Mouse (Mus musculus) stomach, embryonic 15.5 days (tissue): ENCODE results near the gene Fbl. TPM values are rescaled to one million over a fixed set of nuclear protein-coding genes. Genes with fewer than 3 reads are reported as not detected.
"Not testable (repeated sequence)": the region's sequence is repeated elsewhere in the genome, so short reads cannot be mapped to it uniquely, and the experiment has no call there.

ENCODE experiments used
- ATAC-seq: fragments of 200-750 bp; cut with Nextera tagmentation; 2 replicates; pipeline ENCODE4 v1.8.0; 2017; ENCODE audit warnings: low read depth, moderate number of reproducible peaks, moderate TSS enrichment; ENCODE audit not compliant: insufficient read depth, low FRiP score
- H3K27ac ChIP-seq: fragments of 300-500 bp; sonication (generic); 2 replicates; pipeline ENCODE4 v1.5.1; 2015; ENCODE audit warnings: mild to moderate bottlenecking, inconsistent platforms
- H3K27me3 ChIP-seq: fragments of 300-500 bp; sonication (generic); replicated peaks from 2 replicates; pipeline ENCODE4 v1.6.1; 2015; ENCODE audit warnings: inconsistent platforms
- H3K36me3 ChIP-seq: fragments of 300-500 bp; sonication (generic); 2 replicates; pipeline ENCODE4 v1.6.1; 2015; ENCODE audit warnings: inconsistent platforms
- H3K4me1 ChIP-seq: fragments of 300-500 bp; sonication (generic); 2 replicates; pipeline ENCODE4 v1.6.1; 2015; ENCODE audit warnings: inconsistent platforms
- H3K4me2 ChIP-seq: fragments of 300-500 bp; sonication (generic); 2 replicates; pipeline ENCODE4 v1.6.1; 2015; ENCODE audit warnings: mild to moderate bottlenecking, inconsistent platforms
- H3K4me3 ChIP-seq: fragments of 300-500 bp; sonication (generic); replicated peaks from 2 replicates; pipeline ENCODE4 v1.5.1; 2015; ENCODE audit warnings: inconsistent platforms
- H3K9ac ChIP-seq: fragments of 300-500 bp; sonication (generic); 2 replicates; pipeline ENCODE4 v1.6.1; 2015; ENCODE audit warnings: inconsistent platforms
- H3K9me3 ChIP-seq: fragments of 300-500 bp; sonication (generic); 2 replicates; pipeline ENCODE4 v1.6.1; 2016; ENCODE audit warnings: inconsistent platforms
- WGBS: fragments of 180-500 bp; shearing (Covaris S2); methylation state at CpG from one replicate; pipeline ENCODE4 v1.1.7; 2015; 5-methylcytosine and 5-hydroxymethylcytosine counted together
- polyA plus RNA-seq: library from polyadenylated mRNA; unstranded; fragments of >200 nt; fragmentation: Nextera tagmentation; extraction: Ambion mirVana; gene quantifications from 2 replicates; pipeline ENCODE4 v1.2.1, GENCODE M21; 2015

Gene Fbl
- 108 and 135 TPM in 2 replicates for polyA plus RNA-seq

DNA sequence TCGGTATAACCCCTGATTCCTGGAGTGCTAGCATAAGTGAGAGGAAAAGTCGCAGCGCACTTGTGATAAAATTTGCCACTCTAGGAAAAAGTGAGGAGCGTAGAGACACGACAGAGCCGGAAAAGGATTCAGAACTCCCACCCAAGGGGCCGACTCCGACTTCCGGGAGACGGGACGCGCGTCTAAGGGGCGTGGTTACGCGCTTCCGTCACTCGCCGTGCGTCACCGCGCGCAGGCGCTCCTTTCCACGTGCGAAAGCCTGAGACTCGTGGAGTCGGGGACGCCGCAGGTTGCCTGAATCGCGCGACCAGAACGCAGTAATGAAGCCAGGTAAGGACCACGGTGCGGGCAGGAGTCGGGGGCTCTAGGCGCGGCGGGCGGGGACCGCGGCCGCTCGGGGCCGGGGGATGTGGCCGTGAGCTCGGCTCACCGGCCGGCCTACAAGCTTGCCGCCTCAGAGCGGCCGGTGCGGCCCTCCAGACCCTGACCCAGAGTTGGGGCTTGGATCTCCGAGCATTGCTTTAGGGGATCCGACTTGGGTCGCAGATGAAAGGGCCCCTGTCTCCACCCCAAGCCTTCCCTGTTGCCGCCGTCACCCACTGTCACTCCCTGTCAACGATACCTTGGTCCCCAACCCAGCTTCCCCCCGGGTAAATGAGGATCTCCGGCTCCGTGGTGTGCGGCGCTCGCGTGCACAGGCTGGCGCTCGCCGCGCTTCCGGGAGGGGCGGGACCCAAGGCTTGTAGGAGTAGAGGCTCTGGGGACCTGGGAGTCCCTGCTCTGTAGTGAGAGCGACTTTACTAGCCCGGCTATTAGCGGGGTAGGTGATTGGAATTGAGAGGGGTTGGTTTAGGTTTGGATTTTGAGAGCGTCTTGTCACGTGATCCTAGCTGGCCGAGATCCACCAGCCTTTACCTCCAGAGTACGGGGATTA, at the start of gene Fbl:
TSS of gene Fbl (plus strand) at position 222 of the 934 bp plus-strand sequence.
- no peaks in the 10 kb centered on the region for H3K27me3 ChIP-seq
- ATAC-seq, result peak; percentile 92
- H3K36me3 ChIP-seq, result no peaks in the 10 kb centered on the region
- H3K9me3 ChIP-seq, result no peaks in the 10 kb centered on the region
- H3K4me3 ChIP-seq, result peak within 1 kb of the TSS; percentile 84
- peak within 1 kb of the TSS; percentile 84 for H3K4me2 ChIP-seq
- H3K27ac ChIP-seq, result peak within 1 kb of the TSS; percentile 89
- WGBS, result under 1% methylated on average over 80 of the region's 80 CpGs
- peak within 1 kb of the TSS; percentile 70 for H3K9ac ChIP-seq
- peaks cover 25% of the 10 kb centered on the region for H3K4me1 ChIP-seq

DNA sequence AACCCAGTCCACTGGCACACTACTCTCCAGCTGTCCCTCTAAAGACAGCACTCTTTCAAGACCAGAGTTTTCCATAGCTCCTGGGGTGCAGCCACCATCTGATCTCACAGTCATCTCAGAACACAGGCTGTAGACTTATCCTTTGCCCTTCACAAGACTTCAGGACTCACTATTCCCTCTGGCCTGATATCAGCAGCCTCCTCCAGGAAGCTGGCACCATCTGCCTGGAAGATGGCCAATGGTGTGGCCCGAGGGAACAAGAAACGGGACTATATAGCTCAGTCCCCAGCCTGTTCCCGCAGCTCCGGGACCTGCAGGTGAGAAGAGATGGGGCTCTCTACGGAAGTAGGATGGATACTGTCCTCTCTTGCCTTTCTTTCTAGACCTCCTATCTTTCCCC, 40.3 kb upstream of the Fbl start, which contains the start of gene 9530053A07Rik:
TSS of gene 9530053A07Rik (plus strand) at position 301 of the 400 bp plus-strand sequence.
- no peaks in the 10 kb centered on the region for H3K4me1 ChIP-seq
- no peak within 1 kb of the TSS for H3K9ac ChIP-seq
- no peak for ATAC-seq
- H3K27me3 ChIP-seq, result no peaks in the 10 kb centered on the region
- no peaks in the 10 kb centered on the region for H3K9me3 ChIP-seq
- H3K27ac ChIP-seq, result no peak within 1 kb of the TSS
- no peak within 1 kb of the TSS for H3K4me2 ChIP-seq
- WGBS, result 76% methylated on average over 5 of the region's 5 CpGs
- H3K36me3 ChIP-seq, result no peaks in the 10 kb centered on the region
- H3K4me3 ChIP-seq, result no peak within 1 kb of the TSS

DNA sequence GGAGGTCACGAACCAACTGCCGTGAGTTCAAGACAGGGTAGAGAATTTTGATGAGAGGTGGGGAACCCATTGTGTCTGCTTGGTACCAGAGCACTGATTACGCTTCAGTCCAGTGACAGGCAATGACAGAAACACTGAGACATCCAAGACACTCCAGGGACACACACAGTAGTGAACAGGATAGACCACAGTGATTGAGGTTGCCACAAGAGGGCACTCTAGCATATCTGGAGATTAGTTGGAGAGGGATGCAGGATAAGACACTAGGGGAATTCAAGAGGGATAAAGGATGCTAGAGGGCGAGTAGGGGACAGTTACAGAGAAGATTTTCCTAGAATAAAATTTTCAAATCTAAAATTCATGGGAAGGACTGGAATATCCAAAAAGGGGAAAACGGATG, 31.9 kb upstream of the Fbl start:
- H3K27ac ChIP-seq, result no peak overlapping the region
- no peaks in the 10 kb centered on the region for H3K36me3 ChIP-seq
- H3K9me3 ChIP-seq, result no peaks in the 10 kb centered on the region
- H3K4me1 ChIP-seq, result no peaks in the 10 kb centered on the region
- no peak for ATAC-seq
- H3K27me3 ChIP-seq, result no peaks in the 10 kb centered on the region
- 52% methylated on average over 5 of the region's 5 CpGs for WGBS
- H3K4me3 ChIP-seq, result no peak overlapping the region
- H3K4me2 ChIP-seq, result no peak overlapping the region
- H3K9ac ChIP-seq, result no peak overlapping the region

DNA sequence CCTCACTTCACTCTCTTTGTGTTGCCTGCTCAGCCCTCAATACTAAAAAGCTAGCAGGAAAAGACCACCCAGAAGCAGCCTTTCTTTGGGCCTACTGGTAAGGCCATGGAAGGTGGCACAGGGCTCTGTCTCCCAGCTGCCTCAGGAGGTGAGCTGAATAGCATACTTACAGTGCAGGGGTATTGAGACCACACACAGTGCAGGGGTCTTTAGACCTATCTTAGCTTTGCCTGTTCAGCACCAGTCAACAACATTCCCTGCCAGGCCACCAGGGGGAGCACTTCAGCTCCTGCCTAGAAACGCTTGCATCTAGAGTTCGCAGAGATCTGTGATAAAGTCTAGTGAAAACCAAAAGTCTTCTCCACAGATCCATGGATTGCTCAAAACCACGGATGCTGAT, 21.2 kb upstream of the Fbl start:
- WGBS, result 14% methylated on average over 3 of the region's 3 CpGs
- ATAC-seq, result no peak

DNA sequence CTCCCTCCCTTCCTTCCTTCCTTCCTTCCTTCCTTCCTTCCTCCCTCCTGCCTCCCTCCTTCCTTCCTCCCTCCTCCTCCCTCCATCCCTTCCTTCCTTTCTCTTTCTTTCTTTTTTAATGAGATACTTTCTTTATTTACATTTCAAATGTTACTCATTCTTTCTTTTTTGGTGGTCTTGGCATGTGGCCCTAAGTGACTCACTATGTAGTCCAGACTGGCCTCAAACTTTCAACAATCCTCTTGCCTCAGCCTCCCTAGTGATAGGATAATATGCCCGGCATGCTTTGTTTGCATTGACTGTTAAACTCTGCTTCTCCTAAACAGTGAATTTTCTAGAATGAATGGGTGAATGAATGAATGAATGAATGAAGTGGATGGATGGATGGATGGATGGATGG, 19.7 kb upstream of the Fbl start:
- no peaks in the 10 kb centered on the region for H3K27me3 ChIP-seq
- no peak overlapping the region for H3K9ac ChIP-seq
- H3K27ac ChIP-seq, result no peak overlapping the region
- no peaks in the 10 kb centered on the region for H3K36me3 ChIP-seq
- no peaks in the 10 kb centered on the region for H3K4me1 ChIP-seq
- ATAC-seq, result no peak
- WGBS, result 71% methylated on average over 1 of the region's 1 CpGs
- H3K4me3 ChIP-seq, result no peak overlapping the region
- H3K4me2 ChIP-seq, result no peak overlapping the region
- H3K9me3 ChIP-seq, result no peaks in the 10 kb centered on the region

More for the DNA sequence above, 21.2 kb upstream of the Fbl start:
- H3K4me1 ChIP-seq, result no peaks in the 10 kb centered on the region
- no peak overlapping the region for H3K9ac ChIP-seq
- H3K4me2 ChIP-seq, result no peak overlapping the region
- no peak overlapping the region for H3K27ac ChIP-seq
- H3K36me3 ChIP-seq, result no peaks in the 10 kb centered on the region
- H3K9me3 ChIP-seq, result no peaks in the 10 kb centered on the region
- no peaks in the 10 kb centered on the region for H3K27me3 ChIP-seq
- no peak overlapping the region for H3K4me3 ChIP-seq

DNA sequence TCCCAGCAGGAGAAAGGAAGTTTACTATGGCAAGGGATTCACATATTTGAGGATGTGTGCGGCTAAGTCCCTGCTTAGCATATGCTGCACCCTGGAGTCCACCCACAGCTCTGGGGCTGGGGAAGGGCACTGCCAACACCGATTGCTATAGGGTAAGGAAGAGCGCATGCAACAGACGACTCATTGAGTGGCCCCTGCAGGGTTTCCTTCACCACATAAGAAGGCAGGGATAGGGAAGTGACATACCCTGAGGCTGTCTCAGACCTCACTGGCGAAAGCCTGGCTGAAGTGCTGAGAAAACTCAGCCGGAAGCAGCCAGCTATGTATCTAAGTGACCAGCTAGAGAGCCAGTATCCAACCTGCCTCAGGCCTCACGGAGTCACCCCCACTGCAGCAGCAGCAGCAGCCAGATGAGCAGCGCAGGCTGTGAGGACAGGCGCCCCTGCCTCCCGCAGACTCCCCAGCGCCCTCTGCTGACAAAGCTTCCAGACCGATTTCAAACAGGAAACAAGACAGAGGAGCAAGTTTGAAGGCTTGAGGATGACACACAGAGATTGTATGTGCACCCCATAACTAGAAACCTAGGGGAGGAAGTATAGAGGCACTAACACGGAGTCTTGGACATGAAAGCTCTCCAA, 17.8 kb upstream of the Fbl start:
- H3K4me2 ChIP-seq, result no peak overlapping the region
- H3K4me1 ChIP-seq, result no peaks in the 10 kb centered on the region
- H3K9ac ChIP-seq, result no peak overlapping the region
- H3K27me3 ChIP-seq, result no peaks in the 10 kb centered on the region
- H3K27ac ChIP-seq, result no peak overlapping the region
- 16% methylated on average over 13 of the region's 13 CpGs for WGBS
- no peak overlapping the region for H3K4me3 ChIP-seq
- no peaks in the 10 kb centered on the region for H3K36me3 ChIP-seq
- no peaks in the 10 kb centered on the region for H3K9me3 ChIP-seq
- no peak for ATAC-seq

DNA sequence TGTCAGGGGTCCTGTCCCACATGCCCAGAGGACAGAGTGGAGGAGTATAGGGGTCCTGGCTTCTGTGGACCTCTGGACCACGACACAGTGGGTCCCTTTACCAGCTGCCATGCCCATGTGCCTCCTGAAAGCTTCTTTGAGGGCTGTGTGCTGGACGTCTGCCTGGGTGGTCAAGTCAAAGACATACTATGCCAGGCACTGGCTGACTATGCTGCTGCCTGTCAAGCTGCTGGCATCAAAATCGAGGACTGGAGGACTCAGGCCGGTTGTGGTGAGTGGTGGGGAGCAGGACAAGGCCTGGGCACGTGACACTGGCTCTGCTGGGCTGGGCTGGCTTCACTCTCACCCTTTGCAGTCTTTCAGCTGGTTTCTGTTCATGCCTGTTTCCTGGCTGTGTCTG, 15.9 kb upstream of the Fbl start:
- H3K9me3 ChIP-seq, H3K4me3 ChIP-seq, H3K27me3 ChIP-seq, H3K4me1 ChIP-seq, H3K4me2 ChIP-seq, H3K36me3 ChIP-seq, H3K27ac ChIP-seq, H3K9ac ChIP-seq, ATAC-seq: not testable (repeated sequence)
- WGBS, result 32% methylated on average over 5 of the region's 5 CpGs

DNA sequence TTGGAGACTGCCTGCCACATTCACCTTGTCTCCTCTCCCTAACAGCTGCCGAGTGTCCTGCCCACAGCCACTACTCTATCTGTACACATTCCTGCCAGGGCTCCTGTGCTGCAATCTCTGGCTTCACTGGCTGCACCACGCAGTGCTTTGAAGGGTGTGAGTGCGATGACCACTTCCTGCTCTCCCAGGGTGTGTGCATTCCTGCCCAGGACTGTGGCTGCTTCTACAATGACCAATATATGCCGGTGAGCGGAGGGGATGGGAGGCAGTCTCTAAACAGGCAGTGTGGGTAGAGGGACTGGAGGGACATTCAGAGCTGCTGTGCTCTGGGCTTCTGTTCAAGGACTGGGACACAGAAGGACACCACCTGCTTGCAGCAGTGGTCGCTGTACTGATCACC, 10.2 kb upstream of the Fbl start:
- H3K4me2 ChIP-seq, result no peak overlapping the region
- no peaks in the 10 kb centered on the region for H3K36me3 ChIP-seq
- H3K4me1 ChIP-seq, result no peaks in the 10 kb centered on the region
- no peak overlapping the region for H3K4me3 ChIP-seq
- WGBS, result 53% methylated on average over 6 of the region's 6 CpGs
- no peaks in the 10 kb centered on the region for H3K9me3 ChIP-seq
- H3K9ac ChIP-seq, result no peak overlapping the region
- H3K27ac ChIP-seq, result no peak overlapping the region
- ATAC-seq, result no peak
- H3K27me3 ChIP-seq, result no peaks in the 10 kb centered on the region

DNA sequence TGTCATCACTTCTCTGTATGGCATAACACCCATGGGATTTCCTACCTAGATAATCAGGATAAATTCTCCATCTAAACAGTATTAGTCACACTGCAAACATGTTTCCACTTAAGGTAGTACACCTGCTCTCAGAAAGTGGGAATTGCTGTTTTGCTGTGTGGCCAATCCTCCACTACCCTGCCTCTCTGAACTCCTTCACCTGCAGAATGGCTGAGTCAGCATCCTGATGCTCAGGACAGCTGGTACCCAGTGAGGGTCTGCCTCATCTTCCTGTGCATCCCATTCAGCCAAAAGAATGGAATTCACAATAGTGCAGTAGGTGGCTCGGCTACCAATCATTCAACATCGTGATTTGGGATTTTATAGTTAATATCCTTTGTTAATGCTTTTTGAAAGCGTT, 9.6 kb upstream of the Fbl start:
- Histone ChIP-seq H3K4me3 (no peak overlapping the region), H3K4me1 (no peaks in the 10 kb centered on the region), H3K27ac (no peak overlapping the region), H3K9me3 (no peaks in the 10 kb centered on the region), H3K36me3 (no peaks in the 10 kb centered on the region), H3K27me3 (no peaks in the 10 kb centered on the region), H3K4me2 (no peak overlapping the region), H3K9ac (no peak overlapping the region)
- ATAC-seq, result no peak
- 76% methylated on average over 3 of the region's 3 CpGs for WGBS

DNA sequence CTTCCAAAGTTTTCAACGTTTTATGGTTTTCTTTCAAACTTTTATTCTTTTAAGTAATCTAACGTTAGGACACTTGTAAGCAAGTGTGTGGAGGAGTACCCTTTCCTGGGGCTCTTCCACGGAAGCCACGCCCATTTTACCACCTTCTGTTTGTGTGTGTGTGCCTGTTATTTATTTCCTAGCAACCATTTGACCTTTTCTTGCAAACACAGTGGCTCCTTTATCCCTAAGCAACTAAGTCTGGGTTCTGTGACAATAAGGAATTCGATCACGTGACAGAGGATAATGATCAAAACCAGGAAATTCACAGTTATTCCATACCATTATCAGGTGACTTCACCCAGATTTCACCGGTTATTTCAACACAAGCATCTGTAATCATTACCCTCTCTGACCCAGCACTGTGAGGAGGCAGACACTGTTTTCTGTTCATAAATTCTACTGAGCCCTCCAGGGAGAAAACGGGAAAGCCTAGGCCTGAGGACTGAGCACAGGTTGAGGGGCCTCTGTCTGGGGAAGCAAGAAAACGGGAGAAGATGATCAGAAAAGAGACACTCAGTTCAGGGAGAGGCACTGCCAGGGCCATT, 8.3 kb upstream of the Fbl start:
- no peak for ATAC-seq
- Histone ChIP-seq H3K4me1 (no peaks in the 10 kb centered on the region), H3K36me3 (no peaks in the 10 kb centered on the region), H3K27me3 (no peaks in the 10 kb centered on the region), H3K4me3 (no peak overlapping the region), H3K4me2 (no peak overlapping the region), H3K27ac (no peak overlapping the region), H3K9me3 (no peaks in the 10 kb centered on the region), H3K9ac (no peak overlapping the region)
- 42% methylated on average over 9 of the region's 9 CpGs for WGBS

DNA sequence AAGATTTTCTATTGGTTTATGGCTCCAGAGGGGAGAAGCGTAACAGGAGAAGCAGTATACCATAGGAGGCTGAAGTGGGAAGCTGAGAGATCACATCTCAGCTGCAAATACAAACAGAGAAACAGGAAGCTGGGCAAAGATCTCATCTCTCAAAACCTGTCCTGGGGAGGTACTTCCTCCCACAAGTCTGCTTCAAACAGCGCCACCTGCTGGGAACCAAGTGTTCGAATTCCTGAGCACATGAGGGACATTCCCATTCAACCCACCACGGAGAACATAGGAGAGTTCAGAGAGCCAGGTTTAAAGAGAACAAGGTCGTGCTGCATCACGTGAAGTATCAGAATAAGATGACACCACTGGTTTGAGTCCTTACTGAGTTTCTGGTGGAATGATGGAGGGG, 4.1 kb upstream of the Fbl start:
- Histone ChIP-seq H3K27ac (no peak overlapping the region), H3K4me2 (no peak overlapping the region), H3K9me3 (no peaks in the 10 kb centered on the region), H3K4me1 (peaks cover 9% of the 10 kb centered on the region; the same call in 1 of the 2 replicates), H3K4me3 (no peak overlapping the region), H3K27me3 (no peaks in the 10 kb centered on the region), H3K36me3 (no peaks in the 10 kb centered on the region), H3K9ac (no peak overlapping the region)
- WGBS, result 75% methylated on average over 6 of the region's 6 CpGs
- ATAC-seq, result no peak
